Mouse (Mus musculus) embryonic facial prominence, embryonic 10.5 days (tissue): ENCODE measurements at regions not wholly inside any gene's neighbourhood (a gene's known extent, or its start where the extent isn't known, plus 50 kb on each side); places are given as distances from the start of the nearest gene placed in this dataset.
"Not testable (repeated sequence)": the region's sequence is repeated elsewhere in the genome, so short reads cannot be mapped to it uniquely, and the experiment has no call there.

Experiments
- DNase-seq: peaks from one replicate; pipeline ENCODE4 v3.0.0-alpha.2; 2017; ENCODE audit warnings: low spot score
- H3K27ac ChIP-seq: fragments of 300-500 bp; sonication (generic); replicated peaks from 2 replicates; pipeline ENCODE4 v1.5.1; 2016; ENCODE audit warnings: mild to moderate bottlenecking
- H3K27me3 ChIP-seq: fragments of 300-500 bp; sonication (generic); replicated peaks from 2 replicates; pipeline ENCODE4 v1.6.1; 2016; ENCODE audit warnings: low read depth, mild to moderate bottlenecking; ENCODE audit not compliant: poor library complexity, severe bottlenecking
- H3K36me3 ChIP-seq: fragments of 300-500 bp; sonication (generic); replicated peaks from 2 replicates; pipeline ENCODE4 v1.6.1; 2016; ENCODE audit warnings: mild to moderate bottlenecking, moderate library complexity
- H3K4me1 ChIP-seq: fragments of 300-500 bp; sonication (generic); 2 replicates; pipeline ENCODE4 v1.6.1; 2016
- H3K4me3 ChIP-seq: fragments of 300-500 bp; sonication (generic); 2 replicates; pipeline ENCODE4 v1.5.1; 2016; ENCODE audit warnings: mild to moderate bottlenecking, moderate library complexity
- H3K9me3 ChIP-seq: fragments of 300-500 bp; sonication (generic); 2 replicates; pipeline ENCODE4 v1.6.1; 2016; ENCODE audit warnings: mild to moderate bottlenecking
- WGBS: fragments of 180-500 bp; shearing (Covaris S2); methylation state at CpG from one replicate; pipeline ENCODE4 v1.1.7; 2016; 5-methylcytosine and 5-hydroxymethylcytosine counted together

DNA sequence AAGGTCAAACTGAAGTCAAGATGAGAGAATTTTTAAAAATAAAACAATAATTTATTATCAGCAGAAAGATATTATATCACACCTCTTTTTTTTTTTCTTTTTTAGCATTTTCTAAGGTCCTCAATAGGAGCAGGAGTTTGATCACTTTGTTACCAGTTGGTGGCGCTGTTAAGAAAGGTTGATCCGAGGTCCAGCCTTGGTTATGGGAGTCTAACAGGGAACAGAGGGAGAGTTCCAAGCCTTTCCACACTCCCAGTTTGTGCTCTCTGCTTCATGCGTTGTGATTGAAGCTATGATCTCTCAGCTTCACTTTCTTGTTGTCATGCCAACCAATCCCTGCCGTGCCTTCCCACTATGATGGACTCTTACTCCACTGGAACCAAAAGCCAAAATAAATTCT is 83.8 kb downstream of the Fam174a start:
- Histone ChIP-seq H3K27ac (no peak overlapping the region), H3K36me3 (no peaks in the 10 kb centered on the region), H3K4me3 (no peak overlapping the region), H3K27me3 (no peaks in the 10 kb centered on the region), H3K9me3 (no peaks in the 10 kb centered on the region), H3K4me1 (no peaks in the 10 kb centered on the region)
- 49% methylated on average over 4 of the region's 4 CpGs for WGBS
- DNase-seq: no peak

GRCm38 (mm10) chr1:95399764-95400163 is 86.3 kb downstream of the Fam174a start:
- H3K4me1 ChIP-seq: no peaks in the 10 kb centered on the region
- no peaks in the 10 kb centered on the region for H3K9me3 ChIP-seq
- DNase-seq: no peak
- WGBS: 93% methylated on average over 7 of the region's 7 CpGs
- H3K27ac ChIP-seq: no peak overlapping the region
- H3K4me3 ChIP-seq: no peak overlapping the region
- no peaks in the 10 kb centered on the region for H3K27me3 ChIP-seq
- no peaks in the 10 kb centered on the region for H3K36me3 ChIP-seq

- 49% methylated on average over 1 of the region's 1 CpGs for WGBS
- Histone ChIP-seq H3K4me1 (no peaks in the 10 kb centered on the region), H3K27me3 (no peaks in the 10 kb centered on the region)
Observed at GRCm38 (mm10) chr1:95422253-95422652, 108.8 kb downstream of the Fam174a start.

GRCm38 (mm10) chr1:95425420-95425819 is 112.0 kb downstream of the Fam174a start:
- H3K4me3 ChIP-seq: no peak overlapping the region
- H3K9me3 ChIP-seq: no peaks in the 10 kb centered on the region
- no peaks in the 10 kb centered on the region for H3K27me3 ChIP-seq
- H3K36me3 ChIP-seq: no peaks in the 10 kb centered on the region
- no peak for DNase-seq
- no peak overlapping the region for H3K27ac ChIP-seq
- H3K4me1 ChIP-seq: no peaks in the 10 kb centered on the region

More at GRCm38 (mm10) chr1:95422253-95422652, 108.8 kb downstream of the Fam174a start:
- H3K9me3 ChIP-seq: no peaks in the 10 kb centered on the region
- no peak overlapping the region for H3K27ac ChIP-seq
- DNase-seq: no peak
- no peak overlapping the region for H3K4me3 ChIP-seq
- no peaks in the 10 kb centered on the region for H3K36me3 ChIP-seq

DNA sequence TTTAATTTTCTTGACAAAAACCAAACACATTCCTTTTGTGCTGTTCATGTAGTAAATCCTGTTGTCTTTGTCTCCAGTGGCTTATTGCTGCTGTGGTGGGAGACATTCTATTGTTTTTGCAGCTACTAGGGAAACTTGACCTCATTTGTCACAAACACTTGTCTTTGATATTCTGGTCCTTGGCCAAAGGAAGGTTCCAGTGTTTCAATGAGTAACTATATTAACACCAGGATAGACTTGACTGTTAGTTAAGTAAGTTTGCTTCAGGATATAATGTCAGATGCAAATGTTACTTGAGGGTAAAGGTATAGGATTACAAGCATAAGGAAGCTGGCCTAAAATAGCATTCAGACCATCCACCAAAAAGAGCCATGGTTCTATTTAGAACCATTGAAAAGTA is 123.7 kb downstream of the Fam174a start:
- H3K27me3 ChIP-seq: no peaks in the 10 kb centered on the region

DNA sequence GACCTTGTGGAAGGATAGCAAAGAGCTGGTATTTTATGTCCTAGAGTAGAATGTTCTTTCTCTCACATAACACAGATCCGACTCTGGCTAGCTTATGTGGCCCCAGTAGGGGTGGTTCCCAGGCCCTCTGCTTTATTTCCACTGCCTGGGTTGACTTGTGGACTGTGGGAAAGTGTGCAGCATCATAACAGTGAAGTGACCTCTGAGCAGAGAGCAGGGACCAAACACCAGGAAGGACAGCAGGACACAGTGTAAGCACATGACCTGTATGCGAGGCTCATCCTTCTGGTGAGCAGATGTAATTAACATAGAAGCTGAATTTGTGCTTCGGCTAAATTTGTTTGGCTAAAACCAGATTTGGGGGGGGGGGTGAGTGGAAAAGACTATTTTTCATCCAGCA is 132.1 kb downstream of the Fam174a start:
- DNase-seq: no peak
- Histone ChIP-seq H3K9me3 (no peaks in the 10 kb centered on the region), H3K4me1 (no peaks in the 10 kb centered on the region), H3K4me3 (no peak overlapping the region), H3K27ac (no peak overlapping the region), H3K27me3 (no peaks in the 10 kb centered on the region), H3K36me3 (no peaks in the 10 kb centered on the region)
- WGBS: 72% methylated on average over 3 of the region's 3 CpGs

More for the DNA sequence above, 123.7 kb downstream of the Fam174a start:
- Histone ChIP-seq H3K4me3 (no peak overlapping the region), H3K36me3 (no peaks in the 10 kb centered on the region), H3K9me3 (no peaks in the 10 kb centered on the region), H3K27ac (no peak overlapping the region), H3K4me1 (no peaks in the 10 kb centered on the region)
- no peak for DNase-seq

DNA sequence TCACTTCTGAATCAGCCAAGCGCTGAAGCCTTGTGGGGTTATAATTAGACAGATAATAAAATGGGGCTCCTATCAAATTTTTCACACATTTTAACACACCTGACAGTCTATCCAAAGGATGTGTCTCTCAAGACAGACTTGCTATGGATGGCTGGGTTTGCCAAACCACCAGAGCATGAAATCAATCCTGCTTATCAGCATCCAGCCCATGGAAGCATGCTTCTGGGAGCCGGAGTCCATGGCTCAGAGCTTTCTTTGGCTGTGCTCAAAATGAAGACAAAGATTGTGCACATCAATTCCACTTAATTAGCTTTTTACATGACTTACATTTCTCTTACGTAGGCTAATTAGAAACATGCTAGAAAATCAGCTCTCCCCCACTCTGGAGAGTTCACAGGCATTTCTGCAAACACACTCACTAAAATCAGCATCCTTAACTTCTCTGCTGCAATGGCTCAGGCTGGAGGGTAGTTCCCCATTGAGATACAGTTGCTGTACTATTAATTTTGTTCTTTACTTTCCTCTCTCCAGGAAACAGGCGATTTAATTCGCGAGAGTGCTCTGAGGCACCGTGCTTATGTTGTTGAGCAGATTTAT is 135.6 kb downstream of the Fam174a start:
- WGBS: 83% methylated on average over 7 of the region's 7 CpGs
- no peak for DNase-seq
- Histone ChIP-seq H3K9me3 (no peaks in the 10 kb centered on the region), H3K4me3 (no peak overlapping the region), H3K4me1 (no peaks in the 10 kb centered on the region), H3K36me3 (no peaks in the 10 kb centered on the region), H3K27me3 (no peaks in the 10 kb centered on the region), H3K27ac (no peak overlapping the region)

DNA sequence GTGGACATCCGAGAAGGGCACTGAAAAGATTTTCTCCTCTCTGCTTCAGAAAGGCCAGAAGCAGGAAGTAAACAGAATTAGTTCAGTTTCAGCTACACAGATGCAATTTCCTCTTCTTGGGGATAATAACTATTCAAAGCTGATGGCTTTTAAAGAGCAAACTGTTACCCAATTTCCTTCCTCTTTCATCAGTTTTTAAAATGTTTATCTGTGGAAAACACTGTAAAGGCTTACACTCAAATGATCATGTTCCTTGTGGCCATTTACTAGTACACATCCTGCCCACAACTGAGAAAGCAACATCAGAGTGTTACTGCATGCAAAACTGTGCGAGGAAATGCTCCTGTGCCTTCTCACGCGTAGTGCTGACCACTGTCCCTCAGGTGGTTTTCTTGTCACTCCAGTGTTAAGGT is 137.5 kb downstream of the Fam174a start:
- Histone ChIP-seq H3K4me1 (no peaks in the 10 kb centered on the region), H3K4me3 (no peak overlapping the region), H3K27ac (no peak overlapping the region), H3K27me3 (no peaks in the 10 kb centered on the region), H3K9me3 (no peaks in the 10 kb centered on the region), H3K36me3 (no peaks in the 10 kb centered on the region)
- 77% methylated on average over 4 of the region's 4 CpGs for WGBS
- no peak for DNase-seq

DNA sequence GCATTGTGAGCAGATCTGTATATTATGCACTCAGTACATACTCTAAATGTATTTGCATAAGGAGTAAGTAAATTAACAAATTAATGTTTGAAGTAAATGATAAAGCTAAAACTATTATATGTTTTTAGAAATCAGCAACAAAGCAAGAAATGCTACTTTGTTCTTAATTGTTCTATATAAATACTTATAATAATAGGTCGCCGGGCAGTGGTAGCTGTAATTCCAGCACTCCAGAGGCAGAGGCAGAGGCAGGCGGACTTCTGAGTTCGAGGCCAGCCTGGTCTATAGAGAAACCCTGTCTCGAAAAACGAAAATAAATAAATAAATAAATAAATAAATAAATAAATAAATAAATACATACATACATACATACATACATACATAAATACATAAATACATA is 138.3 kb downstream of the Fam174a start:
- DNase-seq: peak; percentile 88
- 78% methylated on average over 6 of the region's 6 CpGs for WGBS
- not testable (repeated sequence) for H3K27me3 ChIP-seq, H3K36me3 ChIP-seq, H3K9me3 ChIP-seq, H3K27ac ChIP-seq, H3K4me1 ChIP-seq, H3K4me3 ChIP-seq

DNA sequence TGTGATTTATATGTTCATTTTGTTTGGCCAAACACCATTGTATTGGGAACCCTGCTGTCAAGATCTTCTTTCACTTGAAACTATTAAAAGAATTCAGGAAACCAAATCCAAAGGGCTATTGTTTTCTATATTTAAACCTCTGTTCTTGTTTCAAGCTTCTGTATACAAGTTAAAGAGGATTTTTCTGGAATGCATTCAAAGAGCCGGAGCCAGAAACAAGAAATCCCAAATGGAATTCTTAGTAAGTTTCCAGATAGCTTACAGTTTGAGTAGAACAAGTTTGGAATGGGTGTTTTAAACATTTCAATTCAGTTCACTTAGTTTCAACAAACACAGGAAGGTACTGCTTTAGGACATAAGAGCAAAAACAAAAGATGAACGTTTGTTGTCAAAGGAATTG is 140.8 kb downstream of the Fam174a start:
- Histone ChIP-seq H3K27ac (no peak overlapping the region), H3K4me3 (no peak overlapping the region), H3K36me3 (no peaks in the 10 kb centered on the region), H3K4me1 (no peaks in the 10 kb centered on the region), H3K9me3 (no peaks in the 10 kb centered on the region), H3K27me3 (no peaks in the 10 kb centered on the region)
- WGBS: 54% methylated on average over 2 of the region's 2 CpGs
- no peak for DNase-seq

GRCm38 (mm10) chr1:95459355-95459754 is 145.9 kb downstream of the Fam174a start:
- no peak for DNase-seq
- no peaks in the 10 kb centered on the region for H3K36me3 ChIP-seq
- WGBS: 92% methylated on average over 1 of the region's 1 CpGs
- H3K4me3 ChIP-seq: no peak overlapping the region
- H3K4me1 ChIP-seq: no peaks in the 10 kb centered on the region
- H3K9me3 ChIP-seq: 0 out of 2 replicates have a peak, but pooled peaks cover 5% of the 10 kb centered on the region
- H3K27me3 ChIP-seq: no peaks in the 10 kb centered on the region
- H3K27ac ChIP-seq: no peak overlapping the region

DNA sequence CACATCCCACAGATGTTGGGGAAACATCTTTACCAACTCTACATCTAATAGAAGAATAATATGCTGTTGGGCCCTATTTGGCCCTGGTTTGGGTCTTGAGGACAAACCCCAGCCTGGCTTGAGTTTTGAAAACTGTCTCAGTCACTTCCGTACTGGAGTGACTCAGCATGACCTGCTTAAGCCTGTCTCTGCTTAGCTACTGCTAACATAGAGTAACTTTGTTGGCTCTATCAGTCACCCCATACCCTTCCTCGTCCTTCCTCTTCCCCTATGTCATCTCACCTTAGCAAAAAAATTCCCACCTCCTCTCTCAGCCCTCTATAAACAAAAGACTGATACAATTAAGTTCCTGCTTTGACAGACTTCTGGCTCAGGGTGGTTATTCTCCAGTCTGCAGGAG is 154.7 kb downstream of the Fam174a start:
- no peak overlapping the region for H3K27ac ChIP-seq
- no peaks in the 10 kb centered on the region for H3K9me3 ChIP-seq
- no peak for DNase-seq
- H3K27me3 ChIP-seq: no peaks in the 10 kb centered on the region
- 68% methylated on average over 2 of the region's 2 CpGs for WGBS
- H3K36me3 ChIP-seq: no peaks in the 10 kb centered on the region
- H3K4me1 ChIP-seq: no peaks in the 10 kb centered on the region
- H3K4me3 ChIP-seq: no peak overlapping the region

GRCm38 (mm10) chr1:95468772-95469171 is 155.3 kb downstream of the Fam174a start:
- no peak for DNase-seq
- Histone ChIP-seq H3K27me3 (no peaks in the 10 kb centered on the region), H3K4me1 (no peaks in the 10 kb centered on the region), H3K9me3 (no peaks in the 10 kb centered on the region), H3K4me3 (no peak overlapping the region), H3K27ac (no peak overlapping the region), H3K36me3 (no peaks in the 10 kb centered on the region)
- 86% methylated on average over 2 of the region's 2 CpGs for WGBS

- H3K27me3 ChIP-seq: no peaks in the 10 kb centered on the region
- H3K9me3 ChIP-seq: no peaks in the 10 kb centered on the region
- WGBS: 82% methylated on average over 1 of the region's 1 CpGs
- H3K27ac ChIP-seq: no peak overlapping the region
- H3K36me3 ChIP-seq: no peaks in the 10 kb centered on the region
- no peak for DNase-seq
- H3K4me3 ChIP-seq: no peak overlapping the region
- H3K4me1 ChIP-seq: no peaks in the 10 kb centered on the region
Observed at GRCm38 (mm10) chr1:95470491-95470890, 157.1 kb downstream of the Fam174a start.
